Mouse (Mus musculus): Measurements from ENCODE around the gene Pkn2.
A peak's percentile ranks its signal among the peaks of the same experiment; 100 is the strongest.

Pkn2 gene

DNA sequence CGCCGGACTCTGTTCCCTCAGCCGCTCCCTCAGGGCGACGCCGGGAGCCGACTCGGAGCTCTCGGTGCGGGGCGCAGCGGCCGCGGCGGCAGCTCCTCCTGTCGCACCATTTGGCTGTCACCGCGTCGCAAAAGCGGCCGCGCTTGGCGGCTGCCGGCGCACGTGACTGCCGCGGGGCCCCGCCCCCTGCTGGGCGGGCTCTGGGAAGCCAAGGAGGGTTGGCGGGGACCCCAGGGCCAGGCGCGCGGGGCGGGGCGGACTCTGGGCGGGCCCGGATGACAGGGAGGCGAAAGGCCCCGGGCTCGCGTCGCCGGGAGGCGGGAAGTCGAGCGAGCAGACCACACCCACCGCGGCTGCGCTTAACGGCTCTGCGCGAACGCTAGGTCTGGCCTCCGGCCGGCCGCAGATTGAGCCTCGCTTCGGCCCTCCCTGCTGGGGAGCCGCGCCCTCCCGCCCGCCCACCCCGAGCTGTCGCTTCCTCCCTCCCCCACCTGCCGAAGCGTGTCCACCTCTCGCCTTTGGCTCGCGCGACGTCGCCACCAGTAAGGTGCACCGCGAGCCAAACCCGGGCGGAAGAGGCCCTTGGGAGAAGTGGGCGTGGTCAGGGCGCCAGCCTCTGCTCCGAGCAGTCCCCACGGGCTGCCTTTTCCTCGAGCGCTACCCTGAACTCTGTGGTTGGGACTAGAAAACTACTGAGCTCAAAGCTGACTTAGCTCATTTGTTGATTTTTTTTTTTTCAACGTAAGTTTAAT, at the start of gene Pkn2:
Gene Pkn2, minus strand, starts transcription at position 133 of the 752 bp plus-strand sequence.
- DNase-seq (ENCODE audit: low spot score in 2 of 2): peak; percentile 99

DNA sequence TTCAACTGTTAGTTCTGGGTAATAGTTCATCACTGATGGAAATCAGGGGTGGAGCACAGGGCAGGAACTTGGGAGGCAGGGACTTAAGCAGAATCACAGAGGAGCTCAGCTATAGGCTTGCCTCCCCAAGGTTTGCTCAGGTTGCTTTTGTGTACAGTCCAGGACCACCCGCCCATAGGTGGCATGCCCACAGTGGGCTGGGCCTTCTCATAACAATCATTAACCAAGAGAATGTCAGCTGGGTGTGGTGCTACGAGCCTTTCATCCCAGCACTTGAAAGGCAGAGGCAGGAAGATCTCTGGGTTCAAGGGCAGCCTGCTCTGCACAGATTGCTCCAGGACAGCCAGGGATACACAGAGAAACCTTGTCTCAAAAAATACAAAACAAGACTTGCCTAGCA, 48.1 kb upstream of the Pkn2 start:
- no peak for DNase-seq (ENCODE audit: low spot score in 2 of 2)

DNA sequence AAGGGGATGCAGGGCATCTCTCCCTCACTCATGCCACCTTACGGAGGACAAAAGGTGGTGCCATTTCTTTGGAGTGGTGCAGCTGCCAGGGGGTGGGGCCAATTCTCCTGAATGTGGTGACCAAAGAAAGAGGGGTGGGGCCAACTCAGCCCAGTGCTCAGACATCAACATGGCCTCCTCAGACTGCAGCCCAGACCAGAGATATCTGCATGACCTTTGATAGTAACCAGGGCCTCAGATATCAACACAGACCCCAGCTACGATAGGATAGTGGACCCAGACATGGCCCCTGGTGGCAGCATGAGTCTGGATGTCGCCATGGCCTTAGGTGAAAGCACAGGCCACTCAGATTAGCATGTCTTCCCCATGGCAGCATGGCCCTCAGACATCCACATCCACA, 45.5 kb upstream of the Pkn2 start:
- peak in 1 of 2 experiments; percentile 43 for DNase-seq (ENCODE audit: low spot score in 2 of 2)

DNA sequence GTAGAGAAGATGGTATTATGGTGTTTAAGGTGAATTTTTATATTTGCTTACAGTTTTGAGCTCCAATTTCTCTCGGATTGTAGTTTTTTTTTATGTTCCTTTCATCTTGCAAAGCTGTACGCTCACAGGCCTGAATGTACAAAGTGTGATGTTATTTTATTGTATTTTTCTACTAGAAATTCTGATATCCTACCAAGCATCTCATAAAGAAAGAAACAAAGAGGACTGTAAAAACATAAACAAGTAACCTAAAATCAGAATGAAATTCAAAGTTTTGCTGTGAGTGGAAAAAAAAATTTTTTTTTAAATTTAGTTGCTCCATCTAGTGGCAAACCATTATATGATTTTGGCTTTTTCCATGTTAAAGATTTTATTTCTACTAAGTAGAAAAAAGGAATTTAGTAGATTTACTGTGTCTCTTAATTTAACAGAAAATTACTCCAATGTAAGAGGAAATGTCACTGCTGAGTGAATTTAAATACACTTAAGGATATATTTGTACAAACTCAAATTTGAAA, 43.1 kb upstream of the Pkn2 start:
- DNase-seq (ENCODE audit: low spot score in 2 of 2): no peak

DNA sequence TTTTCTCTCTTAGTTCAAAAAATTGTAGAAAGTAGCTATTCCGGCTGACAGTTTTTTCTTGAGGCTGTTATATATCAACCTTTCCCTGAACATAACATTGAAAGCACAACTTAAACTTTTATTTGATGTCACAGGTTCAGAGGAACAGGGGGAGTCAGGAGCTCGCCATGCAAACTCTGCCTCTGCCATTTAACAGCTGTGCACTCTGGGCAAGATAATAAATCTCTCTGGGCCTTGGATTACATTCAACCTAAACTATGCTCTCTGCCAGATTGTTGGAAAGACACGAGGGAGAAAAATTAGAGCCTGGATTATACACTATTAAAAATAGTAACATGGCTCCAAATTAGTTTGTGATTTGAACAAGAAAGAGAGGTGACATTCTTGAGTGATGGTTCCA, 37.3 kb upstream of the Pkn2 start:
- DNase-seq (ENCODE audit: low spot score in 2 of 2): no peak

DNA sequence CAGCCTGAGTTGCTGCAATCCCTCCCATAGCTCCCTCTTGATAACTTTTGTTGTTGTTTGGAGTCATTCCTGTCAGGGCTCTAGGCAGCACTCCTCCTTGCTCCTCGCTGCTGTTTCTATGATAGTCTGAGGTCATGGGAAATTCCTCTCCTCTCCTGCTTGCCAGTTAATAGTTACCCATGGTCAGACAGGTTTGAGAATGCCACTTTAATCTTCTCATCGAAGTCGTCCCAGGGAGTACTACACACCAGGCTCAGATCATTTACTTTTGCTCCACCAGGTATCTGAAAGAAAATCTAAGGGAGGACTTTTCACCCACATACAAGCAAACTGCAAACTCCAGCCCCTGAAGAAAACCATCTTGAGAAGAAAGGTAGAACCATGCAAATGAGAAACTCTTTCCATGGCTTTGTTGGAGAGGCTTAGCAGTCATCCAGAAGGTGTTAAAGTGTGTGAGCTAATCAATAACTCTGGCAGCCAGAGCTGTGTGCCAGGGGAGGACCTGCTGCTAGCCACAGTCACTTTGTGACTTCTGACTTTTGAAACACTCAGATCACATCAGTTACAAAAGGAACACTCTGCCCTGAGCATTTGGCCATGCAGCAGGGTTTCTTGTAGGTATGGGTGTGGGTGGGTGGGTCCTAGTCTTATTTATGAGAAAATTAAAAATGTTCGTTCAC, 36.1 kb upstream of the Pkn2 start:
- DNase-seq (ENCODE audit: low spot score in 2 of 2): no peak

DNA sequence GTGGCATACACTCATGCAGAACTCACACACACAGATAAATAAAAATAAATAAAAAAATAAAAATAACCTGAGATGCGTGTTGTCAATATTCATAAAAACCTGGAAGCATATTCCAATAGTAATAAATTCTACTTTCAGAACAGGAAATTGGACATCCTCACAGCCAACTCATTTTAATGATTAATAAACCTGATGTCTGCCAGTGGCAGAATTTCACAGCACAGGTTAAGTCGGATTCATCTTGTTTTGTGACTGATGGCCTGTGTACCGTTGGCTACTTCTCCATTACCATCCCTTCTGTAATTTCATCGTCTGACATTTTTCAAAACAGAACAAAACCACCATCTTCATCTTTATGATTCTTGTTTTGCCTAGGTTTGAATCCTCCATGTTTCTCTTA, 35.4 kb upstream of the Pkn2 start:
- no peak for DNase-seq (ENCODE audit: low spot score in 2 of 2)

DNA sequence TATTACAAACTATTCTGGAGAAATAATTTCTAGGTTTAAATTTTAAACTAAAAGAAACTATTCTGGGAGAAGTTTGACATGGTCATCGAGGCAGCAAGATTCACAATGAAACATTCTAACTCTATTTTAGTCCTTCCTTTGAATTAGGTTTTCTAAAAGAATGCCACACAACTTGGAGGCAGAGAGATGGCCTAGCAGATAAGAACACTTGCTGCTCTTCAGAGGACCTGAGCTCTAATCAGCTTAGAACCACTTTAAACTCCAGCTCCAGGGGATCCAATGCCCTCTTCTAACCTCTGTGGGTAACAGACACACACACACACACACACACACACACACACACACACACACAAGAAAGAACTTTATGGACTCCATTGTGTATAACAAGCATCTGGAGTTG, 31.5 kb upstream of the Pkn2 start:
- DNase-seq (ENCODE audit: low spot score in 2 of 2): no peak

DNA sequence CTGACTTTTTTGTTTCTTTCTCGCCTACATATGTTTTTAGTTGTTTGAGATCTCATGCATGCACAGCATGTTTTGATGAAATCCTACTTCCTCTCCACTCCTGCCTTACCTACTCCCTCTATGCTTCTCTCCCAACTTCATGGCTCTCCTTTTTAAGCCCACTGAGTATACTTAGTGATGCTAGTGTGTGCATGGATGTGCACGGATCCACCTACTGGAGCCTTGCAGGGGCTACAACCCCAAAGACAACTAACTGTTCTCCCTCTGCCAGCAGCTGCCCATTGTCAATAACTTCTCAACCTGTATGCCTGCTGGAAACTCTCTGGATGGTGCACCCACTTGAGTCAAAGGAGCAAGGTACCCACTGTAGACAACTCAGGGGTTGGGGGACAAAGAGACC, 17.9 kb upstream of the Pkn2 start:
- DNase-seq (ENCODE audit: low spot score in 2 of 2): no peak

DNA sequence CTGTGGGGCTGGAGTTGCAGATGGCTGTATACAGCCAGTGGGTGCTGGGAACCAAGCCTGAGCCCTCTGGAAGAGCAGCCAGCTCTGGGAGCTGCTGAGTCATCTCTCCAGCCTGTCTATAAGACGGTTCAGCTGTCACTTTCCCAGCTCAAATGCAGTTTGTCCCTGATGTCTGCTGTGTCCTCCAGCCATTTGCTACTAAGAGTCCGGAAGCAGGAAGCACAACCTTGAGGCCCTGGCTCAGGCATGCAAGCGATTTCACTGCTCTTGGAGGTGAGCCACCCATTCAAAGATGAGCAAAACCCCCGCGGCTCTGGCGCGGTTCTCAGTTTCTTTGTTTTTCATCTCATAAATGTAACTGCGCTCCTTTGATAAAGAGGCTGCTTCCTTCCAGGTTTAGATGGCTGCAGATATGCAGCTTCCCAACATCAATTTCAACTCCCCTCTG, 17.2 kb upstream of the Pkn2 start:
- DNase-seq (ENCODE audit: low spot score in 2 of 2): peak in 1 of 2 experiments; percentile 18

DNA sequence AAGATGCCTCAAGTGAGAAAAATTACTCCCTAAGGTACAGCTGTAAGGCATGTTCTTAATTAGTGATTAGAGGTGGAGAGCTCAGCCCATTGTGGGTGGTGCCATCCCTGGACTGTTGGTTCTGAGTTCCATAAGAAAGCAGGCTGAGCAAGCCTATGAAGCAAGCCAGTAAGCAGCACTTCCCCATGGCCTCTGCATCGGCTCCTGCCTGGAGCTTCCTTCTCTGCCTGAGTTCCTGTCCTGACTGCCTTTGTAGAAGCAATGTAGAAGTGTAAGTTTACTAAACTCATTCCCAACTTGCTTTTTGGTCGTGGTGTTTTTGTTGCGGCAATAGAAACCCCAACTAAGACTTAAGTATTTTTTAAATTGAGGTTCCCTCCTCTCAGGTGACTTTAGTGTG, 8.6 kb upstream of the Pkn2 start:
- DNase-seq (ENCODE audit: low spot score in 2 of 2): no peak

DNA sequence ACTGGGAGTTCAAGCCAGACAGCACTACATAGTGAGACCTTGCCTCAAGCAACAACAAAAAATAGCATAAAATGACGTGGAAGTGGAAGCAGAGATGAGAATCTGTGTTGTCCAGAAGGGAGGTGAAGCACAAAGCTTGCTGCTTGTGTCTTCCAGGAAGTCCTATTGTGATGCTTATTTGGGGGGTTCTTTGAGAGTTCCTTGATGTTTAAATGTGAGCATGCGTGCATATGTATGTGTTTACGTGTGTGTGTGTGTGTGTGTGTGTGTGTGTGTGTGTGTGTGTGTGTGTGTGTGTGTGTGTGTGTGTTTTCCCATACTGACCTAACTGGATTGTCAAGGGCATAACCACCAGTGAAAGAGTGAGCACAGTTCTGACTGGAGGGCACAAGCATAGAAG, 5.2 kb upstream of the Pkn2 start:
- DNase-seq (ENCODE audit: low spot score in 2 of 2): no peak

DNA sequence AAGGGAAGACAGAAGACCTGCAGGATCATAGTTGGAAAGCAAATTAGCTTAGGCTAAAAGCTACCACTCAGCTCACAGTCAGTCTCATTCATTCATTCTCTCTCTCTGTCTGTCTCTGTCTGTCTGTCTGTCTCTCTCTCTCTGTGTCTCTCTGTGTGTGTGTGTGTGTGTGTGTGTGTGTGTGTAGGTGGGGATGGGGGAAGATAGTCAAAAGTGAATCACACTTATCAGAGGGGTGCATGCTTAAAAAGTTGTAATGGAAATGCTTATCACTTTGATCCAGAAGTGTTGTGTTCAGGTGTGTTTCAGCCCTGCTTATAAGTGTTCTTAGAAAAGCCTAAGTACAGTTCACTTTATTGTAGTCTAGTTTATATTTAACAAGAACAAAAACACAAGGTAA, 2.8 kb upstream of the Pkn2 start:
- DNase-seq (ENCODE audit: low spot score in 2 of 2): no peak

DNA sequence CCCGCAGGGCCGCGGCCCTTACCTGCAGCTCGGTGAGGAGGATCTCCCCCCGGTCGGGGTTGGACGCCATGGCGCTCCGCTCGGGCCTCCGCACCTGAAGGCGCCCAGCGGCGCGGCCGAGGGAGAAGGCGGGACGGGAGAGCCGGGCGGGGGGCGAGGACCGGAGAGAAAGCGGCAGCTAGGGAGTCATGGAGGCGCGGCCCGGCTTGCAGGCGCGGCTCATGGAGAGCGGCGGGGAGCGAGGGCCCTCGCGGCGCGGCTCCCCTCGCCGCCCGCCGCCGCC, 274 bp downstream of the Pkn2 start:
- DNase-seq (ENCODE audit: low spot score in 2 of 2): no peak

DNA sequence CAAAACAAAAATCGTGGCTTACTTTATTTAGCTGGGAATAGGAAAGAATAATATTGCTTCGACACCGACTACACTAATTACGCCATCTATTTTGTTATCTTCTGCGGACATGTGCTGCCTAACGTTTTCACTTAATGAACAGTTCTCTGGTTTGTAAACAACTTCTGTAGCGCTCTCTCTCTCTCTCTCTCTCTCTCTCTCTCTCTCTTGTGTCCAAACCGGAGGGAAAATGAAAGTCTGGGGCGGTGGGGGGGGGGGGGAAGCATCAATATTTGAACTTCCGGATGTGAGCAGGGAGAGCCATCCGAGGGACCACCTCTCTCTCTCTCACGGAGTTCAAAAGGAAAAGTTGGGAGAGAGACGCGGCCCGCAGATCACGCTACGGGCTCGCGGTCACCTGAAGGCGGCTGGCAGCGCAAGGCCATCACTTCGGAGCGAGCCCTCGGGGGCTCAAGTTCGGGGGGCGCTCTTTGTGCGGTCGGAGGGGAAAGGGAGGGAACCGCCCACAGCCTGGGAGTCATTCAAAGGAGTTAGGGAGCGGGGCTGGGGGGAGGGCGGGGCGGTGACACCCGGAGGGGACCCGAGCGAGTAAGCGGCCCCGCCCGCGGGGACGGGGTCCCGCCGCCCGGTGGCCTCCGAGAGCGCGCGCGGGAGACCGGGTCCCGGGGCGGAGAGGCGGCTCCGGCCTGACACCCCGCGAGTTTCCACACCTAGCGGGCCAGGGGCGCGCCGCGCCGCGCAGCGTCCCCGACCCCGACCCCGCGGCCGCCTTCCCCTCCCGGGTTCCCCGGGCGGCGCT, 815 bp downstream of the Pkn2 start:
- DNase-seq (ENCODE audit: low spot score in 2 of 2): peak in 1 of 2 experiments; percentile 55

DNA sequence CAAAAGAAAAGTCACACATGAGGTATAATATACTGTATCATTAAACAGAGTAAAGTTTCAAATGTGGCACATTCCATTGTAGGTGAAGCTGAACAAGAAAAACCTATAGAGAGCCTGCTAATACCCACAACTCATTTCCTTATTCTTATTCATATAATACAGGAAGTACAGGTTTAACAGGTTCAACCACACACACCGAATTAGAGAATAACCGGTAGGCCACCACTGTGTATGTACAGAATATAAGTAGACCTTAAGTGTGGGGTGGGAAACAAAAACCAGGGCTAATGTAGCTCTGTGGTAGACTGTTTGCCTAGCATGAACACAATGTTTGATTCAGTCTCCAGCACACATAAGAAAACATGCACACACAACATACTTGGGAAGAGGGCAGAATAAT, 18.6 kb downstream of the Pkn2 start:
- no peak for DNase-seq (ENCODE audit: low spot score in 2 of 2)

DNA sequence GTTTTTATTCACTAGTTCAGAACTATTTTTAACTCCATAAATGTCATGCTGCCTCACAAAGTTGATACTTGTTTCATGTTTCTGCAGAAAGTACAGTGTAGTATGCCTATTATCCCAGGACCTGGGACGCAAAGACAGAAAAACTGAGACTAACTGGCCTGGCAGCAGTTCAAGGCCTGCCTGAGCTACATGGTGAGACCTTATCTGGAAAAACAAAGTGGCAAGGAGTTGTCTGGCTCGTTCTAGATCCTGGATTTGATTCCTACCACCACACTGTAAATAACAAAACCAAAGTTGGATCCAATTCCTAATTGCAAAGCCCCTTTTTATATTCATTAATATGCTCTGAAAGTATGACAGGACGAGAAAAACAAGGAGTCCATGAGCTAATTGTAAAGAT, 25.0 kb downstream of the Pkn2 start:
- DNase-seq (ENCODE audit: low spot score in 2 of 2): no peak

DNA sequence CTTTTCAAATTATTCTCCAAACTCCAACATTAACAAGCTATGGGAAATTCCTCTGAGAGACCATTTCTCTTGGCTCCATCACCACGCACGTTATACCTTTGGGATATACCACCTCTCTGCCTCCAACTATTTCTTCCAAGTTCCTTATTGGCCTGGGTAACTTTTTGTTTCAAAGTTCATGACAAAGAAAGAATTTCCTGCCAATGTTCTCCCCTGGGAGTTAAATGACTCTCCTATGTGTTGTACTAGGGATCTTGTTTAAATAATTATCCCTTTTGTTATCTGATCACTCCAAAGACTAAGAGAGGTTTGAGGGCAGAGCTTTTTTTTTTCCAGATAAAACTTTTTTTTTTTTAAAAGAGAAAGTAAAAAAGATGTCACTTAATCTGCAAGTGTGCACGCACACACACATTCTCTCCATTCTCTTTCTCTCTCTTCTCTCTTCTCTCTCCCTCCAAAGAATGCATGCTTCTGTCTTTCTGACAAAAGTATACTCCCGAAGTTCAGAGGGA, 25.8 kb downstream of the Pkn2 start:
- DNase-seq (ENCODE audit: low spot score in 2 of 2): no peak

DNA sequence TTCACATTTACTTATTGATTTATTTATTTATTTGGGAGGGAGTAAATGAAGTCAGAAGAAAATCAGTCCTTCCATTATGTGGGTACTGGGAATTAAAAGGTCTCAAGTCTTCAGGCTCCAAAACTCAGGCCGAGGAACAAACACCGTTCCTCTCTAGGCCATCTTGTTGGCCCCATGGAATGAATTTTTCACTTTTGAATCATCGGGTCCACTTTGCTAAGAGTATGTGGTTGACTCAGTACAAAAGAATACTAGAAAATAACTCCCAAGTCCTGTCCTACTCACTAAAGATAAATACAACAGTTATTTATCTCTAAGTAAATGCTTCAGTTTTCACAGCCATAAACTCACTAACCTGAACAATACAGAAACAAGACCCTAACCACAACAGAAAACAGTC, 28.9 kb downstream of the Pkn2 start:
- no peak for DNase-seq (ENCODE audit: low spot score in 2 of 2)

DNA sequence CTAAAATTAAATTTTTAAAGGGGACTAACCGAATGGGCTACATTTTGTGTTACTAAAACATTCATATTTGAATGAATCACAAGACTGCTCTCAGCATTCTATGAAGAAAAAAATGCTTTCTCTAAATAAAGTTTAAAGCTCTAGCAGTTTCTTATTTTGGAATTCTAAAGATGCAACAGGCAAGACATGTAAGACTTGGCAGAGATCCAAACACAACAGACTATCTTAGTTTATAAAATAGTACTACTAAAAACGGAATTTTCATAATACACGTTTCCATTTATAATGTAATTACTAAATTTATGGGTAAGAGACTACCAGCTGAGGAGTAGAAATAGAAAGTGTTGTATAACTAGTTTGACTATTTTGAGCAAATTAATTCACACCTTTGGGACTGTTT, 30.2 kb downstream of the Pkn2 start:
- no peak for DNase-seq (ENCODE audit: low spot score in 2 of 2)

DNA sequence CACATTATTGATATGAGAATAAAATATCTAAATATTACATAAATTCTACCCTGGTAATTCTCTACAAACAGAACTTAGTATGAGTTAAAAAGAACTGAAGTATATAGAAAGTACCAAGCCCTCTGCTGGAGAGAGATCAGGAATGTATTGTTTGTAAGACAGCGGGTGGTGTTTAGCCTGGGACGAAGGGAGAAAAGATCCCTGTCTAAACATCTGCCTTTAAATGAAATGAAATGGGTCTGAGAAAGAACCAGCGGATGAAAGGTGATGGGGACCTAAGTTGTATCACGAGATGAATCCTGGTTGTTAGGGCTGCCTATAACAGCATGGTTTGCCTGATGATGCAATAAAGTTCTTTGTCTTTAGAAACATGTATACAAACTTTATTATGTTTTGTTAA, 41.8 kb downstream of the Pkn2 start:
- no peak for DNase-seq (ENCODE audit: low spot score in 2 of 2)

DNA sequence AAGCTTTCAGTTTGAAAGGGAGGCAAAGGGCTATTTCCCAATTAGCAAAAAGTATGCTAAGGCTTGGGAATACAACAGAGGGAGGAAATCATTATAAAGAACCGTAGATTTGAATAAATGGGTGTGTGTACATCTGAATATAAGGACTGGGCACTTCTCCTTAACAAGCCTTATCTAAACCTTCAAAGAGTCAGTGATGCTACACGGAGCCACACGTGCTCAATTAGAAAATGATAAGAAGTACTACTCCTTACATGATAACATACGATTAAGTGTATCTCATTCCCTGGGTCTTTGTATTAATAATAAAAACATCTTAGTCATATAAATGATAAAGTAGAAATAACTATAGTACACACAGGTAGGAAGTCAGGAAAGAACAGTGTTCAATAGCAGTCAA, 47.0 kb downstream of the Pkn2 start:
- no peak for DNase-seq (ENCODE audit: low spot score in 2 of 2)

DNA sequence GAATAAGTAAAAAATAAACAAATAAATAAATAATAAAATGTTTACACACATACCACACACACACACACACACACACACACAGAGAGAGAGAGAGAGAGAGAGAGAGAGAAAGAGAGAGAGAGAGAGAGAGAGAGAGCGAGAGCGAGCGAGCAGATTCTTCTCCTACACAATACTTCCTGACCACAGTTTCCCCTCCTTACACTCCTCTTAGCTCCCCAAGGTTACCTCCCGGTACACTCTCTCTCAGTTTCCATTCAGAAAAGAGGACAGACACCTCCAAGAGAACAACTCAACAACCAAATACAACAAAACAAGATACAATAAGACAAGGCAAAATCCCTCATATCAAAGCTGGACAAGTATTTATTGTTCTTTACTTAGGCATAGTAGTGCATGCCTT, 47.8 kb downstream of the Pkn2 start:
- DNase-seq (ENCODE audit: low spot score in 2 of 2): no peak
